Mouse (Mus musculus) telencephalon, adult 2 months (tissue): ENCODE measurements around the gene Sf3b3.
A peak's percentile ranks its signal among the peaks of the same experiment; 100 is the strongest.
"Not testable (repeated sequence)": the region's sequence is repeated elsewhere in the genome, so short reads cannot be mapped to it uniquely, and the experiment has no call there.

Experiments
- DNase-seq: peaks from one replicate; pipeline ENCODE4 v3.0.0-alpha.2; 2011; ENCODE audit warnings: low read depth, low spot score

The Sf3b3 gene

GRCm38 (mm10) chr8:110808495-110809472 lies 37.8 kb downstream of the Sf3b3 start:
- DNase-seq, result no peak

GRCm38 (mm10) chr8:110806146-110806545 lies 40.4 kb downstream of the Sf3b3 start:
- DNase-seq, result no peak

GRCm38 (mm10) chr8:110805669-110806068 lies 40.9 kb downstream of the Sf3b3 start, which contains the start of gene Il34:
Gene Il34 (minus strand): TSS chr8:110805924.
- DNase-seq, result no peak

GRCm38 (mm10) chr8:110804825-110805514 lies 41.6 kb downstream of the Sf3b3 start:
- DNase-seq, result no peak

GRCm38 (mm10) chr8:110803856-110804255 lies 42.7 kb downstream of the Sf3b3 start:
- DNase-seq, result no peak

- no peak for DNase-seq
Measured at GRCm38 (mm10) chr8:110802988-110803387, 43.6 kb downstream of the Sf3b3 start.

- DNase-seq, result no peak
Measured at GRCm38 (mm10) chr8:110797086-110797485, 49.5 kb downstream of the Sf3b3 start.

GRCm38 (mm10) chr8:110794363-110794965 lies 52.1 kb downstream of the Sf3b3 start:
- DNase-seq, result no peak

GRCm38 (mm10) chr8:110793936-110794335 lies 52.7 kb downstream of the Sf3b3 start:
- DNase-seq, result no peak

- DNase-seq, result no peak
Measured at GRCm38 (mm10) chr8:110793511-110793910, 53.1 kb downstream of the Sf3b3 start.

GRCm38 (mm10) chr8:110792574-110793200 lies 53.9 kb downstream of the Sf3b3 start:
- DNase-seq, result no peak

- DNase-seq, result no peak
Measured at GRCm38 (mm10) chr8:110791164-110791563, 55.4 kb downstream of the Sf3b3 start.

- no peak for DNase-seq
Measured at GRCm38 (mm10) chr8:110790270-110790669, 56.3 kb downstream of the Sf3b3 start.

- no peak for DNase-seq
Measured at GRCm38 (mm10) chr8:110789571-110789970, 57.0 kb downstream of the Sf3b3 start.

GRCm38 (mm10) chr8:110788981-110789380 lies 57.6 kb downstream of the Sf3b3 start:
- DNase-seq, result no peak

- no peak for DNase-seq
Measured at GRCm38 (mm10) chr8:110787411-110787954, 59.1 kb downstream of the Sf3b3 start.

- no peak for DNase-seq
Measured at GRCm38 (mm10) chr8:110786934-110787333, 59.7 kb downstream of the Sf3b3 start.

- not testable (repeated sequence) for DNase-seq
Measured at GRCm38 (mm10) chr8:110786501-110786900, 60.1 kb downstream of the Sf3b3 start.

GRCm38 (mm10) chr8:110785366-110785765 lies 61.2 kb downstream of the Sf3b3 start:
- no peak for DNase-seq

- peak; percentile 51 for DNase-seq
Measured at GRCm38 (mm10) chr8:110779924-110780718, 66.5 kb downstream of the Sf3b3 start.
